Mouse (Mus musculus): ENCODE measurements around the gene Hmga1.

DNA sequence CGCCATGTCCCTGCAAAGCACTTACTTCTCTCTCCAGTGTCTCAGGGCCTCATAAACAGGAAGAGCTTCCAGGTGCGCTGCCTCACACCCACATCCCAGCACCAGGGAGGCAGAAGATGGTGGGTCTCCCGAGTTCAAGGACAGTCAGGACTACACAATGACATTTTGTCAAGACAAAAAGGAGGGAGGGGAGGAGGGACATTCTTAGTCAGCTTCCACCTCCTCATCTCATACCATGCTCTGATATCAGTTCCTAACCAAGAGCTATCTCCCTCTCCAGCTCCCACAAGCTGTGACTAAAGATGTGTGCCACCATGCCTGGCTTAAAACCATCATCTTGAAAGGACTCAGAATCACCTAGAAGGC is 55.2 kb downstream of the Hmga1 start:
- TF ChIP-seq CTCF (IDR thresholded peaks at IDR 0.05; ENCODE audit: insufficient read depth, low read length) (no peak), POLR2A (IDR thresholded peaks at IDR 0.05; ENCODE audit: borderline replicate concordance, extremely low read depth, low read depth, low read length) (no peak)
